Comparison of ENCODE assay signal across 10 mouse cellular contexts in genomic region chr15:82035904-82036689, GRCm38 (mm10). TPM values are rescaled to one million over a fixed set of nuclear protein-coding genes. Genes with fewer than 3 reads are reported as not detected.
DNase-seq lines count a peak whose midpoint lies in the region; ATAC-seq and TF ChIP-seq lines count a peak whose summit lies in the region.
"Had no signal": no experiment of that assay in that cellular context is flagged by ENCODE, and none has a peak within 500 bp of the region (broad histone marks: within the 10 kb centered on the region; RNA-seq: fewer than 3 reads in every experiment).

No protein-coding gene starts in this region.

- intact Hi-C loops in heart, adult 2 months (cut with DNase I), result no loop called here

- 71% methylated on average over 12 of the region's 12 CpGs for WGBS in heart, adult 2 months
- WGBS in heart, embryonic 10.5 days, result 76% methylated on average over 12 of the region's 12 CpGs
- 78% methylated on average over 12 of the region's 12 CpGs for WGBS in lung, embryonic 14.5 days
- 80% methylated on average over 12 of the region's 12 CpGs for WGBS in lung, adult 2 months

- H3K4me2 ChIP-seq in lung, embryonic 14.5 days, result no peak overlapping the region

- no peak for TF ChIP-seq EP300 in heart, adult 2 months (IDR thresholded peaks at IDR 0.05; ENCODE audit: insufficient read depth, low read depth, low read length)

- H3K4me1 ChIP-seq in heart, adult 2 months (ENCODE audit: control insufficient read depth, insufficient read depth, low read length), result no peaks in the 10 kb centered on the region
- H3K4me1 ChIP-seq in heart, embryonic 10.5 days, result no peaks in the 10 kb centered on the region
- H3K4me1 ChIP-seq in lung, embryonic 14.5 days (ENCODE audit: insufficient read depth), result no peaks in the 10 kb centered on the region
- H3K4me1 ChIP-seq in lung, adult 2 months (ENCODE audit: control insufficient read depth, insufficient read depth, low read length), result no peaks in the 10 kb centered on the region

- H3K9me3 ChIP-seq in heart, embryonic 10.5 days, result no peaks in the 10 kb centered on the region
- H3K9me3 ChIP-seq in lung, embryonic 14.5 days (ENCODE audit: low read depth, low read length), result no peaks in the 10 kb centered on the region

- no peaks in the 10 kb centered on the region for H3K27me3 ChIP-seq in heart, adult 2 months (ENCODE audit: control insufficient read depth, insufficient read depth, low read length)
- H3K27me3 ChIP-seq in heart, embryonic 10.5 days (ENCODE audit: insufficient read depth, poor library complexity, severe bottlenecking), result no peaks in the 10 kb centered on the region
- no peaks in the 10 kb centered on the region for H3K27me3 ChIP-seq in lung, embryonic 14.5 days (ENCODE audit: insufficient read depth, low read length)

- no peak for TF ChIP-seq POLR2A in heart, adult 2 months (IDR thresholded peaks at IDR 0.05; ENCODE audit: insufficient read depth, low read depth, low read length)
- no peak for TF ChIP-seq POLR2A in lung, adult 2 months (IDR thresholded peaks at IDR 0.05; ENCODE audit: borderline replicate concordance, extremely low read depth, low read depth, low read length)

- H3K4me3 ChIP-seq in heart, adult 2 months, result no peak overlapping the region
- H3K4me3 ChIP-seq in heart, embryonic 10.5 days, result no peak overlapping the region
- H3K4me3 ChIP-seq in lung, embryonic 14.5 days (ENCODE audit: low read depth, low read length), result no peak overlapping the region
- H3K4me3 ChIP-seq in lung, adult 2 months (replicated peaks; ENCODE audit: extremely low read depth, low read depth, low read length), result no peak overlapping the region

- no peak overlapping the region for H3K9ac ChIP-seq in heart, adult 2 months (ENCODE audit: low read depth, low read length)
- no peak overlapping the region for H3K9ac ChIP-seq in lung, embryonic 14.5 days

- H3K79me2 ChIP-seq in heart, adult 2 months (replicated peaks; ENCODE audit: control insufficient read depth, insufficient read depth, low read length), result no peaks in the 10 kb centered on the region

- ATAC-seq in lung, embryonic 14.5 days (ENCODE audit: insufficient read depth), result no peak

- H3K36me3 ChIP-seq in heart, adult 2 months (ENCODE audit: control insufficient read depth, insufficient read depth, low read length), result no peaks in the 10 kb centered on the region; the same call in 1 of the 2 replicates
- peaks cover 84% of the 10 kb centered on the region for H3K36me3 ChIP-seq in heart, embryonic 10.5 days
- peaks cover 79% of the 10 kb centered on the region for H3K36me3 ChIP-seq in lung, embryonic 14.5 days (ENCODE audit: insufficient read depth)

- H3K27ac ChIP-seq in heart, adult 2 months, result no peak overlapping the region
- no peak overlapping the region for H3K27ac ChIP-seq in heart, embryonic 10.5 days
- H3K27ac ChIP-seq in lung, embryonic 14.5 days (ENCODE audit: low read depth), result no peak overlapping the region

- peak; percentile 60 for TF ChIP-seq CTCF in heart, adult 2 months (IDR thresholded peaks at IDR 0.05)
- peak; percentile 41 for TF ChIP-seq CTCF in lung, embryonic 14.5 days (IDR thresholded peaks at IDR 0.05; ENCODE audit: low read depth)
- no peak for TF ChIP-seq CTCF in lung, adult 2 months (IDR thresholded peaks at IDR 0.05; ENCODE audit: insufficient read depth, low read length)

- no peak for DNase-seq in heart, adult 2 months
- no peak for DNase-seq in heart, embryonic 10.5 days (ENCODE audit: low spot score)
- peak; percentile 67 for DNase-seq in lung, embryonic 14.5 days
- no peak for DNase-seq in lung, adult 2 months
- DNase-seq in T-cell, adult 2 months (ENCODE audit: low spot score), result peak; percentile 59
- DNase-seq in lung, postnatal 36 days, result peak; percentile 50
- no peak for DNase-seq in layer of hippocampus, postnatal 36 days
- DNase-seq in right cerebral cortex, postnatal 25 days, result no peak

RNA-seq across cellular contexts. Expression of gene Desi1, which starts 2.4 kb away (rescaled TPM):
- total RNA-seq in heart, adult 2 months (2021), result 10 to 100 TPM; 21.4 to 27.7 TPM
- polyA plus RNA-seq in heart, adult 2 months (2012; rRNA removed), result 20.1 and 23.1 TPM in 2 replicates
- polyA plus RNA-seq in heart, embryonic 10.5 days (2016; fragmentation: Nextera tagmentation; extraction: Ambion mirVana), result 26.7 and 27.5 TPM in 2 replicates
- polyA plus RNA-seq in lung, embryonic 14.5 days (2014; fragmentation: Nextera tagmentation; extraction: Ambion mirVana), result 23.0 and 26.8 TPM in 2 replicates
- polyA plus RNA-seq in lung, adult 2 months (2012; rRNA removed), result 24.0 and 31.1 TPM in 2 replicates
- total RNA-seq in layer of hippocampus, postnatal 36 days (2021), result 100 to 1,000 TPM; 111 to 116 TPM

RNA-seq across cellular contexts. Expression of gene Snu13, which starts 11.3 kb away (rescaled TPM):
- 10 to 100 TPM; 49.5 to 52.7 TPM for total RNA-seq in heart, adult 2 months (2021)
- 49.5 and 66.6 TPM in 2 replicates for polyA plus RNA-seq in heart, adult 2 months (2012; rRNA removed)
- 217 and 292 TPM in 2 replicates for polyA plus RNA-seq in heart, embryonic 10.5 days (2016; fragmentation: Nextera tagmentation; extraction: Ambion mirVana)
- polyA plus RNA-seq in lung, embryonic 14.5 days (2014; fragmentation: Nextera tagmentation; extraction: Ambion mirVana), result 334 and 340 TPM in 2 replicates
- 54.7 and 56.6 TPM in 2 replicates for polyA plus RNA-seq in lung, adult 2 months (2012; rRNA removed)
- 100 to 1,000 TPM; 107 to 110 TPM for total RNA-seq in layer of hippocampus, postnatal 36 days (2021)

RNA-seq across cellular contexts. Expression of gene 4930407I10Rik, which starts 22.9 kb away (rescaled TPM):
- not detected for total RNA-seq in heart, adult 2 months (2021)
- polyA plus RNA-seq in heart, adult 2 months (2012; rRNA removed), result not detected in 2 replicates
- not detected in 2 replicates for polyA plus RNA-seq in heart, embryonic 10.5 days (2016; fragmentation: Nextera tagmentation; extraction: Ambion mirVana)
- not detected in 2 replicates for polyA plus RNA-seq in lung, embryonic 14.5 days (2014; fragmentation: Nextera tagmentation; extraction: Ambion mirVana)
- not detected in 2 replicates for polyA plus RNA-seq in lung, adult 2 months (2012; rRNA removed)
- total RNA-seq in layer of hippocampus, postnatal 36 days (2021), result not detected
- total RNA-seq: hematopoietic stem cell, adult 5-6 weeks had no signal
- polyA plus RNA-seq: lung, embryonic 16.5 days had no signal

RNA-seq across cellular contexts. Expression of gene Mei1, which starts 33.7 kb away (rescaled TPM):
- not detected for total RNA-seq in heart, adult 2 months (2021)
- not detected in 2 replicates for polyA plus RNA-seq in heart, adult 2 months (2012; rRNA removed)
- polyA plus RNA-seq in heart, embryonic 10.5 days (2016; fragmentation: Nextera tagmentation; extraction: Ambion mirVana), result 0.05 TPM in 1 of 2 replicates, not detected in the other
- not detected in 2 replicates for polyA plus RNA-seq in lung, embryonic 14.5 days (2014; fragmentation: Nextera tagmentation; extraction: Ambion mirVana)
- not detected in 2 replicates for polyA plus RNA-seq in lung, adult 2 months (2012; rRNA removed)
- total RNA-seq in layer of hippocampus, postnatal 36 days (2021), result under 1 TPM; 0.17 to 0.30 TPM
- total RNA-seq: hematopoietic stem cell, adult 5-6 weeks had no signal
- polyA plus RNA-seq: lung, embryonic 16.5 days had no signal

RNA-seq across cellular contexts. Expression of gene Xrcc6, which starts 48.5 kb away (rescaled TPM):
- 10 to 100 TPM; 18.9 to 24.3 TPM for total RNA-seq in heart, adult 2 months (2021)
- polyA plus RNA-seq in heart, adult 2 months (2012; rRNA removed), result 18.6 and 20.3 TPM in 2 replicates
- 98.6 and 99.8 TPM in 2 replicates for polyA plus RNA-seq in heart, embryonic 10.5 days (2016; fragmentation: Nextera tagmentation; extraction: Ambion mirVana)
- 92.5 and 93.1 TPM in 2 replicates for polyA plus RNA-seq in lung, embryonic 14.5 days (2014; fragmentation: Nextera tagmentation; extraction: Ambion mirVana)
- polyA plus RNA-seq in lung, adult 2 months (2012; rRNA removed), result 11.5 and 13.3 TPM in 2 replicates
- 10 to 100 TPM; 25.5 to 27.2 TPM for total RNA-seq in layer of hippocampus, postnatal 36 days (2021)

Comparison
In these comparisons a context has a peak if more than half of its experiments do, and no peak if none do; other contexts are left out.
1. DNase-seq: peak in lung, embryonic 14.5 days (single experiment), T-cell, adult 2 months (single experiment) and lung, postnatal 36 days (single experiment); none in heart, adult 2 months (0 of 2), heart, embryonic 10.5 days (single experiment), lung, adult 2 months (single experiment), layer of hippocampus, postnatal 36 days (0 of 2) and right cerebral cortex, postnatal 25 days (single experiment).